Mouse (Mus musculus) mammary gland, adult 2 months (tissue): ENCODE measurements around the gene Rasgef1a. TPM values are rescaled to one million over a fixed set of nuclear protein-coding genes. Genes with fewer than 3 reads are reported as not detected.

ENCODE experiments used
- polyA plus RNA-seq: library from polyadenylated mRNA; depleted of rRNA; stranded (reverse); fragments of >200 nt; gene quantifications from 2 replicates; pipeline ENCODE4 v1.2.3, GENCODE M21; 2012; ENCODE audit warnings: low replicate concordance; rRNA removed

Gene Rasgef1a
- 1.2 and 1.6 TPM in 2 replicates for polyA plus RNA-seq

DNA sequence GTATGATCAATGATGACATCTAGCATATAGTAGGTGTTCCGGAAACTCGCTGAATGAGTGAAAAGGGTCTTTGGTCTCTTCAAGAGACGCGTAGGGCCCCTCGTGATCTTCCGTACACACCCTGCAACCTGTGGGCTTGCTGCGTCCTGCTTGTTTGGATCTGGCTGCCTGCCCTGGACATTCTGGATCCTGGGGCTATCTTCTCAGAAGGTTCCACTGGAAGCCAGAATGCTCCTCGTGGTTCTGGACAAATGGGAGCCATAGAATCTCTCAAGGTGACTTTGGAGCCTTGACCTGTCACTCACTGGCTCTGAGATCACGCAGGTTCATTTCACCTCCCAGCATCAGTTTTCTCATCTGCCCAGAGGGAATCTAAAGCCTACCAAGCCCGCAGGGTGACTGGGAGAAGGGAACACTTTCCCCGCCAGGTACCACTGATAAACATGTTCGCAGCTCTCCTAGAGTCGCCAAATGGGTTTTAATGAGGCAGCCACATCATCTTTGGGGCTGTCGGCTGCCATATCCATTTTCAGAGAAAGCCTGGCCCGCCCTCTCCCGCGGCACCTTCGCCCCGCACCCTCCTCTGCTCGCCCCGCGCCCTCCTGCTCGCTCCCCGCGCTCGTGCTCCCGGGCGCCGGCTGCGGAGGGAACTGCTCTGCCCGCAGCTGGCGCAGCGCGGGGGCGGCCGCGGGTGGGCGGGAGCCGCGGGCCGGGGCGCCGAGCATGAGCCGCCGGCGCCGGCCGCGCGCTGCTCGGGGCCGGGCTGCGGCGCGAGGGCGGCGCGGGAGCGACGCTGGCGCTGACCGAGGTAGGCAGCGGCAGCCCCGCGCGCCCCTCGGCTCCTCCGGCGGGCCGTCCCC is at the start of gene Rasgef1a:
Gene Rasgef1a (plus strand): TSS at position 683 of the 860 bp plus-strand sequence.

DNA sequence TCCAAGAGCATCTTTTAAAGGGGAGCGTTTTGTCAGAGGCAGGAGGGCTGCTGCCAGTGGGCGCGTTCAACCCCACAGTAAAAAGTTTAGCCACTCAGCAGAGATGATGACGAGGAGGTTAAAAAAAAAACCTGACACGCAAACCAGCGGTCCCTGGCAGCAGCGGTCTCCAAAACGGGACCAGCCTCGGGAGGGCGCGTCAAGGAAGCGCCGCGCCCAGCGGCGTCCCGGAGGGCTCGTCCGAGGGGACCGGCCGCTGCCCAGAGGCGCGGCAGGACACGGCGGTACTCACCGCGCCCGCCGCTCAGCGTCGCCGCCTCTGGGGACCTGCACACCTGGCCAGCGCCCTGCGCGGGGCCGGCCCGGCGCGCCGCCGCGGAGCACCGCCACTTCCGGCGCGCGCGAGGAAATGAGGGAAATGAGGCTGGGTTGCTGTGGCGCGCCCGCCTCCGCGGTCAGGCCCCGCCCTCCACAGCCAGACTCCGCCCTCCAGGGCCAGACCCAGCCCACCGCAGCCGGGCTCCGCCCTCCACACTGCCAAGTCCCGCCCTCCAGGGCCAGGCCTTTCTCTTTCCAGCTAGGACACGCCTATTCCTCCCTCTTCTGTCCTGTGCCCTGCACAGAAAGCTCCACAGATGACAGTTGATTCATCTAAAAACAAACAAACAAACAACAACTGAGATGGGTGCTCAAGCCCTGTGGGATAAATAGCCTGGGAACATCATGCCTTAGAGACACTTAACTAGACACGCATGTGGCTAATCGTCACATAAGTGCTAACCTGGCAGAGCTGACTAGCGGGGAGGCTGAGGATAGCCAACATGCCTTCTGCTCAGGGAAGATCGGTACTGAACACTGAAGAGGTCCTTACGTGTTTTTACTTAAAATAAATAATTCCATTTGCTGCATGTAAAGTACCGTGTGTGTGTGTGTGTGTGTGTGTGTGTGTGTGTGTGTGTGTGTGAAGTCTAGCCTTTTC is 127.8 kb downstream of the Rasgef1a start, which contains the start of gene Csgalnact2:
Gene Csgalnact2 (minus strand): TSS at position 410 of the 979 bp plus-strand sequence.

Other genes starting within 250 kb of the Rasgef1a start
- 19.8 and 21.9 TPM in 2 replicates for gene Zfp637, start 170.3 kb upstream of the Rasgef1a start, polyA plus RNA-seq
- 1.4 and 2.1 TPM in 2 replicates for gene Zfp239, start 149.3 kb upstream of the Rasgef1a start, polyA plus RNA-seq
- gene Hnrnpf, start 111.1 kb upstream of the Rasgef1a start, polyA plus RNA-seq = 84.2 and 110 TPM in 2 replicates
- gene Fxyd4, start 73.7 kb upstream of the Rasgef1a start, polyA plus RNA-seq = 1.1 and 1.3 TPM in 2 replicates
- 2.0 and 5.5 TPM in 2 replicates for gene Csgalnact2, start 127.7 kb downstream of the Rasgef1a start, polyA plus RNA-seq
- 2.9 and 3.2 TPM in 2 replicates for gene Ret, start 186.3 kb downstream of the Rasgef1a start, polyA plus RNA-seq